Mouse (Mus musculus): ENCODE results near the gene Sorl1. TPM values are rescaled to one million over a fixed set of nuclear protein-coding genes. Genes with fewer than 3 reads are reported as not detected.
"Not testable (repeated sequence)": the region's sequence is repeated elsewhere in the genome, so short reads cannot be mapped to it uniquely, and the experiment has no call there.

Gene Sorl1
- polyA plus RNA-seq, 1 experiment from 2014 or later, result 9.6 TPM

- no peak overlapping the region for H3K27ac ChIP-seq (ENCODE audit: poor library complexity, severe bottlenecking)
- no peak overlapping the region for H3K9ac ChIP-seq
- 76% methylated on average over 5 of the region's 5 CpGs for WGBS
- H3K4me2 ChIP-seq, result no peak overlapping the region
- H3K4me1 ChIP-seq (replicated peaks), result no peaks in the 10 kb centered on the region
- H3K36me3 ChIP-seq, result no peaks in the 10 kb centered on the region
- no peak overlapping the region for H3K4me3 ChIP-seq
- H3K9me3 ChIP-seq (replicated peaks), result no peaks in the 10 kb centered on the region
- no peak for ATAC-seq (ENCODE audit: insufficient number of reproducible peaks, low FRiP score)
- no peaks in the 10 kb centered on the region for H3K27me3 ChIP-seq (replicated peaks)
Measured at GRCm38 (mm10) chr9:42069471-42069870, 54.6 kb downstream of the Sorl1 start.

- H3K4me2 ChIP-seq, result no peak overlapping the region
- H3K9ac ChIP-seq, result no peak overlapping the region
- H3K27ac ChIP-seq (ENCODE audit: poor library complexity, severe bottlenecking), result no peak overlapping the region
- H3K9me3 ChIP-seq (replicated peaks), result no peaks in the 10 kb centered on the region
- H3K36me3 ChIP-seq, result no peaks in the 10 kb centered on the region
- H3K27me3 ChIP-seq (replicated peaks), result no peaks in the 10 kb centered on the region
- H3K4me3 ChIP-seq, result no peak overlapping the region
- WGBS, result 90% methylated on average over 9 of the region's 9 CpGs
- no peak for ATAC-seq (ENCODE audit: insufficient number of reproducible peaks, low FRiP score)
- H3K4me1 ChIP-seq (replicated peaks), result no peaks in the 10 kb centered on the region
Measured at GRCm38 (mm10) chr9:42067950-42068349, 56.1 kb downstream of the Sorl1 start.

- no peak overlapping the region for H3K27ac ChIP-seq (ENCODE audit: poor library complexity, severe bottlenecking)
- H3K4me2 ChIP-seq, result no peak overlapping the region
- no peak overlapping the region for H3K9ac ChIP-seq
- H3K9me3 ChIP-seq (replicated peaks), result no peaks in the 10 kb centered on the region
- no peaks in the 10 kb centered on the region for H3K27me3 ChIP-seq (replicated peaks)
- 77% methylated on average over 1 of the region's 1 CpGs for WGBS
- ATAC-seq (ENCODE audit: insufficient number of reproducible peaks, low FRiP score), result no peak
- no peaks in the 10 kb centered on the region for H3K4me1 ChIP-seq (replicated peaks)
- no peaks in the 10 kb centered on the region for H3K36me3 ChIP-seq
- no peak overlapping the region for H3K4me3 ChIP-seq
Measured at GRCm38 (mm10) chr9:42065756-42066155, 58.3 kb downstream of the Sorl1 start.

GRCm38 (mm10) chr9:42063391-42063790, 60.7 kb downstream of the Sorl1 start:
- Histone ChIP-seq H3K4me2 (no peak overlapping the region), H3K9ac (no peak overlapping the region), H3K27ac (ENCODE audit: poor library complexity, severe bottlenecking) (no peak overlapping the region), H3K9me3 (replicated peaks) (no peaks in the 10 kb centered on the region), H3K27me3 (replicated peaks) (no peaks in the 10 kb centered on the region), H3K4me1 (replicated peaks) (no peaks in the 10 kb centered on the region), H3K36me3 (no peaks in the 10 kb centered on the region), H3K4me3 (no peak overlapping the region)
- no peak for ATAC-seq (ENCODE audit: insufficient number of reproducible peaks, low FRiP score)
- WGBS, result 78% methylated on average over 4 of the region's 4 CpGs

- Histone ChIP-seq H3K4me1 (replicated peaks) (no peaks in the 10 kb centered on the region), H3K9me3 (replicated peaks) (no peaks in the 10 kb centered on the region), H3K4me3 (no peak overlapping the region), H3K36me3 (no peaks in the 10 kb centered on the region), H3K4me2 (no peak overlapping the region), H3K27me3 (replicated peaks) (no peaks in the 10 kb centered on the region), H3K9ac (no peak overlapping the region), H3K27ac (ENCODE audit: poor library complexity, severe bottlenecking) (no peak overlapping the region)
- ATAC-seq (ENCODE audit: insufficient number of reproducible peaks, low FRiP score), result no peak
- WGBS, result 77% methylated on average over 8 of the region's 8 CpGs
Measured at GRCm38 (mm10) chr9:42062269-42062668, 61.8 kb downstream of the Sorl1 start.

- H3K27me3 ChIP-seq (replicated peaks); H3K9ac ChIP-seq; H3K4me3 ChIP-seq; H3K36me3 ChIP-seq; H3K27ac ChIP-seq (ENCODE audit: poor library complexity, severe bottlenecking); H3K4me2 ChIP-seq; H3K4me1 ChIP-seq (replicated peaks); ATAC-seq (ENCODE audit: insufficient number of reproducible peaks, low FRiP score); H3K9me3 ChIP-seq (replicated peaks): not testable (repeated sequence)
- 87% methylated on average over 2 of the region's 2 CpGs for WGBS
Measured at GRCm38 (mm10) chr9:42059006-42059405, 65.1 kb downstream of the Sorl1 start.

- no peak overlapping the region for H3K9ac ChIP-seq
- no peaks in the 10 kb centered on the region for H3K36me3 ChIP-seq
- no peak overlapping the region for H3K4me2 ChIP-seq
- no peak for ATAC-seq (ENCODE audit: insufficient number of reproducible peaks, low FRiP score)
- peaks cover 11% of the 10 kb centered on the region for H3K4me1 ChIP-seq (replicated peaks)
- H3K9me3 ChIP-seq (replicated peaks), result no peaks in the 10 kb centered on the region
- 73% methylated on average over 5 of the region's 5 CpGs for WGBS
- H3K27me3 ChIP-seq (replicated peaks), result no peaks in the 10 kb centered on the region
- H3K4me3 ChIP-seq, result no peak overlapping the region
- H3K27ac ChIP-seq (ENCODE audit: poor library complexity, severe bottlenecking), result no peak overlapping the region
Measured at GRCm38 (mm10) chr9:42056591-42056990, 67.5 kb downstream of the Sorl1 start.

GRCm38 (mm10) chr9:42055378-42055777, 68.7 kb downstream of the Sorl1 start:
- Histone ChIP-seq H3K4me2 (no peak overlapping the region), H3K36me3 (no peaks in the 10 kb centered on the region), H3K27me3 (replicated peaks) (0 out of 2 replicates have a peak, but pooled peaks cover 4% of the 10 kb centered on the region), H3K9me3 (replicated peaks) (0 out of 2 replicates have a peak, but pooled peaks cover 4% of the 10 kb centered on the region), H3K4me3 (no peak overlapping the region), H3K9ac (no peak overlapping the region), H3K27ac (ENCODE audit: poor library complexity, severe bottlenecking) (no peak overlapping the region), H3K4me1 (replicated peaks) (peaks cover 11% of the 10 kb centered on the region)
- WGBS, result 87% methylated on average over 4 of the region's 4 CpGs
- ATAC-seq (ENCODE audit: insufficient number of reproducible peaks, low FRiP score), result no peak

- H3K4me2 ChIP-seq, result no peak overlapping the region
- 77% methylated on average over 20 of the region's 20 CpGs for WGBS
- no peak overlapping the region for H3K27ac ChIP-seq (ENCODE audit: poor library complexity, severe bottlenecking)
- H3K36me3 ChIP-seq, result no peaks in the 10 kb centered on the region
- 0 out of 2 replicates have a peak, but pooled peaks cover 4% of the 10 kb centered on the region for H3K9me3 ChIP-seq (replicated peaks)
- H3K27me3 ChIP-seq (replicated peaks), result 0 out of 2 replicates have a peak, but pooled peaks cover 6% of the 10 kb centered on the region
- ATAC-seq (ENCODE audit: insufficient number of reproducible peaks, low FRiP score), result no peak
- peaks cover 11% of the 10 kb centered on the region for H3K4me1 ChIP-seq (replicated peaks)
- no peak overlapping the region for H3K4me3 ChIP-seq
- H3K9ac ChIP-seq, result no peak overlapping the region
Measured at GRCm38 (mm10) chr9:42054339-42055272, 69.5 kb downstream of the Sorl1 start.

- 88% methylated on average over 12 of the region's 12 CpGs for WGBS
- Histone ChIP-seq H3K4me2 (no peak overlapping the region), H3K36me3 (no peaks in the 10 kb centered on the region), H3K9ac (no peak overlapping the region), H3K4me3 (no peak overlapping the region), H3K4me1 (replicated peaks) (peaks cover 11% of the 10 kb centered on the region), H3K27me3 (replicated peaks) (0 out of 2 replicates have a peak, but pooled peaks cover 6% of the 10 kb centered on the region), H3K9me3 (replicated peaks) (0 out of 2 replicates have a peak, but pooled peaks cover 4% of the 10 kb centered on the region), H3K27ac (ENCODE audit: poor library complexity, severe bottlenecking) (no peak overlapping the region)
- ATAC-seq (ENCODE audit: insufficient number of reproducible peaks, low FRiP score), result no peak
Measured at GRCm38 (mm10) chr9:42053591-42054190, 70.4 kb downstream of the Sorl1 start.

- ATAC-seq (ENCODE audit: insufficient number of reproducible peaks, low FRiP score), result no peak
- no peak overlapping the region for H3K27ac ChIP-seq (ENCODE audit: poor library complexity, severe bottlenecking)
- 39% methylated on average over 12 of the region's 12 CpGs for WGBS
Measured at GRCm38 (mm10) chr9:42052713-42053356, 71.3 kb downstream of the Sorl1 start.

More at GRCm38 (mm10) chr9:42052713-42053356, 71.3 kb downstream of the Sorl1 start:
- Histone ChIP-seq H3K4me2 (no peak overlapping the region), H3K27me3 (replicated peaks) (0 out of 2 replicates have a peak, but pooled peaks cover 6% of the 10 kb centered on the region), H3K36me3 (no peaks in the 10 kb centered on the region), H3K4me3 (no peak overlapping the region), H3K9me3 (replicated peaks) (0 out of 2 replicates have a peak, but pooled peaks cover 4% of the 10 kb centered on the region), H3K9ac (no peak overlapping the region), H3K4me1 (replicated peaks) (peaks cover 18% of the 10 kb centered on the region)

Data from heart, embryonic 12.5 days (tissue).